Mouse (Mus musculus) neutrophil, adult 59 days (primary cell): ENCODE data around the gene P2rx4. TPM values are rescaled to one million over a fixed set of nuclear protein-coding genes. Genes with fewer than 3 reads are reported as not detected.

Experiments used
- total RNA-seq, 2 experiments: library from RNA; stranded (reverse); gene quantifications; 1 replicate in 1 of 2; 2 replicates in 1 of 2; pipeline ENCODE4 v1.2.4; 2023

The P2rx4 gene
- 10 to 100 TPM; 19.7 to 27.6 TPM for total RNA-seq

DNA sequence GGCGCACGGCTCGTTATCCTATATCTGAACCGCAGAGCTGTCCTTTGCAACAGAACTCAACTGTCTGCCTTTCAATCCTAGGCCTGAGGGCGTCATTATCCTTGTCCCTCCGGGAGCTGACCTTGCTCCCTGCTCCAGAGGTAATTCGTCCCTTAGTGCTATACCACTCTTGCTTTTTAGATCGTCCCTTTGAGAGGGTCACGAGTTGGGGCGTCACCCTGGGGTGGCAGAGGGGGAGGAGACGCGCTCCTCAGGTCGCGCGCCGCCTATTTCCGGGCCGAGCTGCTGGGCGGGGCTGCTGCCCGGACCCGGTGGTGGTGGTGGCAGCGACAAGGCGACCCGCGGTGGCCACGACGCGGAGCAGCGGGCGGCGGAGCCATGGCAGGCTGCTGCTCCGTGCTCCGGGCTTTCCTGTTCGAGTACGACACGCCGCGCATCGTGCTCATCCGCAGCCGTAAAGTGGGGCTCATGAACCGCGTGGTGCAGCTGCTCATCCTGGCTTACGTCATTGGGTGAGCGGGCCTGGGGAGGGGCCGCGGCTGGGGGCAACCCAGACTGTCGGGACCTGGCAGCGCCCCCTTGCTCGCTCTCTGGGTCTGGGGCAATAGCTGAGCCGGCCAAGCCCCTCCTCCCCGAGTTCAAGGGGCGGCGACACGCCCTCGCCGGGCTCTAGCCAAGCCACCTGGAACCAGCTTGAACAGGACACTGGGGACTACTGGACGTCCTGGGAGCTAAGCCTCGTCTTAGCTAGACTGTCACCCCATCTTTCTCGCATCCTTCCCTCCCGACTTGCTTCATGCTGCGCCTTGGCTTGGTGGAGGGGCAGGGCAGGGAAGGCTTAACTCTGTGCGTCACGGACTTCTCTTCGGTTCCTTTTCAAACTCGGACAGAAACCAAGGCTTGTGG, at the start of gene P2rx4:
Gene P2rx4, plus strand, starts transcription at position 269 of the 906 bp plus-strand sequence.

Other genes with a start within 250 kb of the P2rx4 start
- 10 to 100 TPM; 71.2 to 74.0 TPM for gene Atp2a2, start 205.3 kb upstream of the P2rx4 start, total RNA-seq
- gene Ift81, start 93.0 kb upstream of the P2rx4 start, total RNA-seq, result 1 to 10 TPM; 2.6 to 2.7 TPM
- gene P2rx7, start 63.6 kb upstream of the P2rx4 start, total RNA-seq, result 10 to 100 TPM; 13.5 to 15.7 TPM
- 10 to 100 TPM; 71.8 to 89.6 TPM for gene Camkk2, start 71.9 kb downstream of the P2rx4 start, total RNA-seq
- 100 to 1,000 TPM; 129 to 142 TPM for gene Anapc5, start 113.8 kb downstream of the P2rx4 start, total RNA-seq
- gene Rnf34, start 142.5 kb downstream of the P2rx4 start, total RNA-seq, result 10 to 100 TPM; 23.3 to 34.2 TPM